Comparison of ENCODE assay signal across 7 mouse cellular contexts in the genomic region with DNA sequence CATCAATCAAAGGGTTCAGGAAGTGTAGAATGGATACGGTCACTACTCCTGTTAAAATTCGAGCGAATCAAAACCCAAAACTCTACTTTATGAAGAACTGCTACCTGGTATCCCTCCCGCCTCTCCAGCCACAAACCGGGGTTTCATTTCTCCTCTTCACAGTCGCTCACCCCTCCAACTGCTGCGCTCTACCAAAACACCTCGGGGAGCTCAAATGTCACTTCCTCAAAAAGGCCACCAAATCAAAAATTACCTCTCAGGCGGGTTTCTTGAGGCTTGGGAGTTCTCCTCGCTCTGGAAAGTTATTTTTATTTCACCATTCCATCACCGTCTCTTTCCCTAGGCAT. TPM values are rescaled to one million over a fixed set of nuclear protein-coding genes. Genes with fewer than 3 reads are reported as not detected.
DNase-seq lines count a peak whose midpoint lies in the region; ATAC-seq and TF ChIP-seq lines count a peak whose summit lies in the region.

No protein-coding gene starts in this region.

- peak overlapping the region; percentile 62 for H3K9ac ChIP-seq in forebrain, embryonic 13.5 days
- peak overlapping the region; percentile 76; the same call in 1 of the 2 replicates for H3K9ac ChIP-seq in liver, embryonic 12.5 days

- no peak for TF ChIP-seq POLR2A in thymus, adult 2 months (IDR thresholded peaks at IDR 0.05; ENCODE audit: control insufficient read depth, extremely low read depth, insufficient read depth, low read length, poor library complexity)

- no peaks in the 10 kb centered on the region for H3K27me3 ChIP-seq in thymus, adult 2 months (ENCODE audit: control insufficient read depth, insufficient read depth, low read length)
- peaks cover 36% of the 10 kb centered on the region for H3K27me3 ChIP-seq in forebrain, embryonic 13.5 days
- H3K27me3 ChIP-seq in liver, embryonic 12.5 days (replicated peaks): peaks cover 19% of the 10 kb centered on the region

- H3K36me3 ChIP-seq in thymus, adult 2 months (ENCODE audit: control insufficient read depth, insufficient read depth, low read length): no peaks in the 10 kb centered on the region
- no peaks in the 10 kb centered on the region for H3K36me3 ChIP-seq in forebrain, embryonic 13.5 days (ENCODE audit: poor library complexity, severe bottlenecking)
- no peaks in the 10 kb centered on the region for H3K36me3 ChIP-seq in liver, embryonic 12.5 days

- peak overlapping the region; percentile 89 for H3K4me3 ChIP-seq in thymus, adult 2 months (ENCODE audit: control insufficient read depth, insufficient read depth, low read length)
- peak overlapping the region; percentile 62 for H3K4me3 ChIP-seq in forebrain, embryonic 13.5 days
- peak overlapping the region; percentile 74 for H3K4me3 ChIP-seq in liver, embryonic 12.5 days

- no peak for TF ChIP-seq CTCF in thymus, adult 2 months (IDR thresholded peaks at IDR 0.05; ENCODE audit: borderline replicate concordance, control insufficient read depth, extremely low read depth, insufficient read depth, low read length, poor library complexity)

- under 1% methylated on average over 11 of the region's 11 CpGs for WGBS in thymus, adult 2 months
- WGBS in forebrain, embryonic 13.5 days: 2% methylated on average over 11 of the region's 11 CpGs
- 1% methylated on average over 11 of the region's 11 CpGs for WGBS in liver, embryonic 12.5 days (ENCODE audit: insufficient replicate concordance)

- H3K9me3 ChIP-seq in forebrain, embryonic 13.5 days (replicated peaks): no peaks in the 10 kb centered on the region
- no peaks in the 10 kb centered on the region for H3K9me3 ChIP-seq in liver, embryonic 12.5 days (replicated peaks)

- no peak for ATAC-seq in forebrain, embryonic 13.5 days
- ATAC-seq in liver, embryonic 12.5 days: no peak
- ATAC-seq in neutrophil, adult 5-6 weeks (ENCODE audit: extremely low read depth, insufficient number of reproducible peaks, low FRiP score, poor library complexity, severe bottlenecking): peak; percentile 79

- no peak overlapping the region for H3K27ac ChIP-seq in thymus, adult 2 months (ENCODE audit: control insufficient read depth, insufficient read depth, low read length)
- no peak overlapping the region for H3K27ac ChIP-seq in forebrain, embryonic 13.5 days
- no peak overlapping the region for H3K27ac ChIP-seq in liver, embryonic 12.5 days

- DNase-seq in thymus, adult 2 months: peak; percentile 15
- DNase-seq in thymus, postnatal 36 days: no peak
- DNase-seq in gastrocnemius, adult 8-10 months (ENCODE audit: low spot score in 2 of 2): no peak
- no peak for DNase-seq in ovary, adult 18-20 months (ENCODE audit: low spot score)

- H3K4me1 ChIP-seq in thymus, adult 2 months (replicated peaks; ENCODE audit: control insufficient read depth, insufficient read depth, low read length): peaks cover 8% of the 10 kb centered on the region
- H3K4me1 ChIP-seq in forebrain, embryonic 13.5 days: peaks cover 16% of the 10 kb centered on the region
- peaks cover 29% of the 10 kb centered on the region for H3K4me1 ChIP-seq in liver, embryonic 12.5 days

- H3K4me2 ChIP-seq in forebrain, embryonic 13.5 days: peak overlapping the region; percentile 99
- H3K4me2 ChIP-seq in liver, embryonic 12.5 days: peak overlapping the region; percentile 94

RNA-seq across cellular contexts. Expression of a gene that starts 0.6 kb away (rescaled TPM):
- 60.5 and 60.7 TPM in 2 replicates for polyA plus RNA-seq in thymus, adult 2 months (2012; rRNA removed)
- polyA plus RNA-seq in forebrain, embryonic 13.5 days (2015; fragmentation: Nextera tagmentation; extraction: Ambion mirVana): 0.28 TPM in 1 of 2 replicates, not detected in the other
- polyA plus RNA-seq in liver, embryonic 12.5 days (2016; fragmentation: Nextera tagmentation; extraction: Ambion mirVana): 0.25 and 0.31 TPM in 2 replicates
- total RNA-seq in neutrophil, adult 5-6 weeks (2017): 11.8 and 16.4 TPM in 2 replicates
- not detected for total RNA-seq in gastrocnemius, adult 8-10 months (2022)

Comparison
In these comparisons a context has a peak if more than half of its experiments do, and no peak if none do; other contexts are left out.
1. RNA of a gene that starts 0.6 kb away (polyA plus RNA-seq): 60.5 to 60.7 TPM in thymus, adult 2 months; 0.28 TPM in forebrain, embryonic 13.5 days and 0.25 to 0.31 TPM in liver, embryonic 12.5 days; every median in the first group is over 10 times any median in the second.
2. Peak in every context shown above with its lines, with median percentiles within 50 percentile points of each other: H3K4me3 ChIP-seq.